Mouse (Mus musculus) 416B (cell line): ENCODE measurements around the gene Gm20737.
"Not testable (repeated sequence)": the region's sequence is repeated elsewhere in the genome, so short reads cannot be mapped to it uniquely, and the experiment has no call there.

Experiments used
- DNase-seq: peaks from one replicate; pipeline ENCODE4 v3.0.0; 2011; ENCODE audit warnings: low read depth

Gene Gm20737

DNA sequence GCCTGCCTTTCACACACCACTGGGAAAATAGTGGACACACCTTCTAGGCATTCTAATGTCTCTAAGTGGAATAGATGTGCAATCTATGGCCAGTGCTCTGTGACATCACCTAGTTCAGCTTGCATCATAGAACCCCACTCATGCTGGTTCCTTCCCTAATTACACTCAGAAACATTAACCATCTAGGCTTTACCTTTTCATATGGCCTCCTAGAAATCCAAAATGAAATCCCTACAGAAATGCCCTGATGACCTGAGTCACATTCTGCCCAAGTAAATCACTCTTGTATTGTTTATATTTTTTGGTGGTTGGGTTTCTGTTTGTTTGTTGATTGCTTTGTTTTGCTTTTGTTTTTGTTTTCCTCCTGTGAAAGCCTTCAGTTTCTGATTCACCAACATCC, at the start of gene Gm20737:
TSS of gene Gm20737 (minus strand) at position 101 of the 400 bp plus-strand sequence.
- DNase-seq = not testable (repeated sequence)

DNA sequence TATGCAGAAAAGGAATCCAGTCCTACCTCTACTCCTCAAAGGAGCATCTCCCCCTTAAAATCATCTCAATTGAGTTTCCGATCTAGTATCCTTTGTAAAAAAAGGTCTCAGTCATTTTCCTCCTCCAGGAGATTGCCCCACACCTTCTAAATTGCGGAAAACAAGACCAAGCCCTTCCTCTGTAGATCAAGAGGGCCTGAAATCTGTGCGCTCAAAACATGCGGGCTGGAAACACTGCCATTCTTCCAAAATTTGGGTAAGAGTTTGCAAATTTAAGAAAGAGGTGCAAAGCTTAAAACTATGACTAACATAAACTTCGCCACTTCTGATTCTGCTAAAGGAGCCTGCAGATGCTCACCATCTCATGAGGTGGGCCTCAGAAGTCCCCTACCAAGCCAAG, 17.3 kb upstream of the Gm20737 start, which contains the start of gene Gm21775:
TSS of gene Gm21775 (plus strand) at position 301 of the 400 bp plus-strand sequence.
- not testable (repeated sequence) for DNase-seq
